Mouse (Mus musculus) olfactory bulb, adult 2 months (tissue): ENCODE measurements around the gene Gm3159.
"Not testable (repeated sequence)": the region's sequence is repeated elsewhere in the genome, so short reads cannot be mapped to it uniquely, and the experiment has no call there.

Experiments
- CTCF ChIP-seq: fragments of 200-500 bp; IDR thresholded peaks from 2 replicates; pipeline ENCODE4 v1.5.1; 2012; ENCODE audit warnings: low read depth, mild to moderate bottlenecking, low read length, moderate library complexity; ENCODE audit not compliant: insufficient read depth
- POLR2A ChIP-seq: fragments of 200-500 bp; IDR thresholded peaks from 2 replicates; pipeline ENCODE4 v1.6.1; 2012; ENCODE audit warnings: mild to moderate bottlenecking, low read depth, low read length, moderate library complexity; ENCODE audit not compliant: insufficient read depth

- TF ChIP-seq CTCF, POLR2A: not testable (repeated sequence)
Observed at GRCm38 (mm10) chr14:4409939-4410338, 12.6 kb downstream of the Gm3159 start.
